Mouse (Mus musculus): ENCODE measurements at regions not wholly inside any gene's neighbourhood (a gene's known extent, or its start where the extent isn't known, plus 50 kb on each side); places are given as distances from the start of the nearest gene placed in this dataset.

GRCm38 (mm10) chr5:149917374-149917773 lies 101.1 kb upstream of the Rxfp2 start:
- TF ChIP-seq CTCF (IDR thresholded peaks at IDR 0.05; ENCODE audit: low read depth, low read length) (no peak), POLR2A (IDR thresholded peaks at IDR 0.05; ENCODE audit: extremely low read depth, insufficient read depth, low read length) (no peak)

Data from liver, adult 2 months (tissue).